Mouse (Mus musculus) forebrain, embryonic 13.5 days (tissue): ENCODE results near the gene Lsp1. TPM values are rescaled to one million over a fixed set of nuclear protein-coding genes. Genes with fewer than 3 reads are reported as not detected.

ENCODE experiments used
- ATAC-seq: fragments of 200-750 bp; cut with Nextera tagmentation; 2 replicates; pipeline ENCODE4 v1.8.0; 2017
- H3K27ac ChIP-seq: fragments of 300-500 bp; sonication (generic); 2 replicates; pipeline ENCODE4 v1.5.1; 2015; ENCODE audit warnings: inconsistent platforms, mild to moderate bottlenecking, moderate library complexity
- H3K27me3 ChIP-seq: fragments of 300-500 bp; sonication (generic); 2 replicates; pipeline ENCODE4 v1.6.1; 2015; ENCODE audit warnings: mild to moderate bottlenecking, inconsistent platforms
- H3K36me3 ChIP-seq: fragments of 300-500 bp; sonication (generic); 2 replicates; pipeline ENCODE4 v1.6.1; 2015; ENCODE audit warnings: mild to moderate bottlenecking, inconsistent platforms; ENCODE audit not compliant: poor library complexity, severe bottlenecking
- H3K4me1 ChIP-seq: fragments of 300-500 bp; sonication (generic); 2 replicates; pipeline ENCODE4 v1.6.1; 2015; ENCODE audit warnings: inconsistent platforms
- H3K4me2 ChIP-seq: fragments of 300-500 bp; sonication (generic); 2 replicates; pipeline ENCODE4 v1.6.1; 2015; ENCODE audit warnings: inconsistent platforms, mild to moderate bottlenecking, moderate library complexity
- H3K4me3 ChIP-seq: fragments of 300-500 bp; sonication (generic); 2 replicates; pipeline ENCODE4 v1.5.1; 2015; ENCODE audit warnings: mild to moderate bottlenecking, inconsistent platforms
- H3K9ac ChIP-seq: fragments of 300-500 bp; sonication (generic); 2 replicates; pipeline ENCODE4 v1.6.1; 2015; ENCODE audit warnings: mild to moderate bottlenecking, inconsistent platforms
- H3K9me3 ChIP-seq: fragments of 300-500 bp; sonication (generic); replicated peaks from 2 replicates; pipeline ENCODE4 v1.6.1; 2016; ENCODE audit warnings: inconsistent platforms
- WGBS: fragments of 180-500 bp; shearing (Covaris S2); methylation state at CpG from one replicate; pipeline ENCODE4 v1.1.7; 2015; 5-methylcytosine and 5-hydroxymethylcytosine counted together
- polyA plus RNA-seq: library from polyadenylated mRNA; unstranded; fragments of >200 nt; fragmentation: Nextera tagmentation; extraction: Ambion mirVana; gene quantifications from 2 replicates; pipeline ENCODE4 v1.2.1, GENCODE M21; 2015

Lsp1 gene
- polyA plus RNA-seq, 1 experiment from 2014 or later = 4.2 TPM

DNA sequence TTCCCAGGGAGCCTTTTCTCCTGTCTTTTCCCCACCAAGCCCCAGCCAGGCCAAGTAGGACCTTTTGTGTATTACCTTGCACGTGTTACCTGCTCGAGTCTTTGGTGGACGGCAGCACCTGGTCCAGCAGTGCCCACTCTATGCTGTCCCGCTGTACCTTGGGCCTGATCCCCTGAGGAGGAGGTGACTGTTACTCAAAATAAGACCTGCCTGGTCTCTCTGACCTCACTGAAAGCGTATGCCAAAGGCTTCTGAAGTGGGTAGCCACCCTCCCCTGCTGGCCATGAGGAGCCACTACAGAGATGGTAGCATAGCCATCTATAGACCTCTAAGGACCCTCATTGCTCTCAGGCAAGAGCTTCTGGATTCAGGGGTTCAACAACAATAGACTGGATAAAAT lies 36.2 kb downstream of the Lsp1 start:
- H3K9ac ChIP-seq = no peak overlapping the region
- 0 out of 2 replicates have a peak, but pooled peaks cover 3% of the 10 kb centered on the region for H3K27me3 ChIP-seq
- no peaks in the 10 kb centered on the region for H3K36me3 ChIP-seq
- H3K27ac ChIP-seq = no peak overlapping the region
- no peak overlapping the region for H3K4me2 ChIP-seq
- no peaks in the 10 kb centered on the region for H3K9me3 ChIP-seq
- no peaks in the 10 kb centered on the region for H3K4me1 ChIP-seq
- H3K4me3 ChIP-seq = no peak overlapping the region
- WGBS = 85% methylated on average over 5 of the region's 5 CpGs
- ATAC-seq = no peak

DNA sequence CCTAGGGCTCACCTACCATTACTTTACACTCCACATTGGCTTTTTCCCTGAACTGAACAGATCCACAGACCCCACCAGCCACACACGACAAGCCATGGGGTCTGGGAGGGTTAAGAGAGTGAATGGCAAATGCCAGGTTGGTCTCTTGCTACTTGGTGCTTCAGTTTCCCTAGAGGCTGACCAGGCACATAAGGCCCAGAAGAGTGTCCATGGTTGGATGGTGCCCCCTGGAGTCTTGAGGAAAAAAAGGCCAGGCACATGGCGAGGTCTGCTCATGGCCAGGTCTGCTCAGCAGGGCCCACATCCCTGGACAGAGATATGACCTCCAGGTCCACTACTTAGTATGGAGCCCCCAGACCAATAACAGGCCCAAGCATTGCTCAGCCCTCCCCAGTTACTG lies 37.2 kb downstream of the Lsp1 start:
- Histone ChIP-seq H3K4me1 (no peaks in the 10 kb centered on the region), H3K27ac (no peak overlapping the region), H3K9ac (no peak overlapping the region), H3K36me3 (no peaks in the 10 kb centered on the region), H3K4me2 (no peak overlapping the region), H3K27me3 (0 out of 2 replicates have a peak, but pooled peaks cover 3% of the 10 kb centered on the region), H3K4me3 (no peak overlapping the region), H3K9me3 (no peaks in the 10 kb centered on the region)
- WGBS = 87% methylated on average over 2 of the region's 2 CpGs
- no peak for ATAC-seq

DNA sequence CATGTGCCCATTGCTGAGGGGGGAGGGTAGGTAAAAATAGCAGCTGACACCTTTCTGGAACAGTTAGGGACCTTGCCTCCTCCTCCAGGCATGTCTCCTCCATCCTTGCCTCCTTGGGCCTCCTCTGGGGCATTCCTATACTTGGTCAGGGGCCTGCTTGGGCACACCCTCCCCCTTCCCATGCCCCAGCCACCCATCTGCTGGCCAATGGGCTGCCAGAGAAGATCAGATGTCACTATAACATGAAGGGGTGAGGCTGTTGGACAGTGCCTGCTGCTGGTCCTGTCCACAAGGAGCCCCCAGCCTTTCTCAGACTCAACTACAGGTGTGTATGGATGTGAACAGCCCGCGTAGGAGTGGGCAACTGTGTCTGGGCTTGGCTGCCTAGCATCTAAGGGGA lies 38.0 kb downstream of the Lsp1 start, which contains the start of gene Tnnt3:
Gene Tnnt3 (plus strand): TSS at position 262 of the 400 bp plus-strand sequence.
- ATAC-seq = no peak
- no peak within 1 kb of the TSS for H3K4me2 ChIP-seq
- H3K27ac ChIP-seq = no peak within 1 kb of the TSS
- H3K36me3 ChIP-seq = no peaks in the 10 kb centered on the region
- H3K4me1 ChIP-seq = no peaks in the 10 kb centered on the region
- no peaks in the 10 kb centered on the region for H3K9me3 ChIP-seq
- H3K9ac ChIP-seq = no peak within 1 kb of the TSS
- 0 out of 2 replicates have a peak, but pooled peaks cover 3% of the 10 kb centered on the region for H3K27me3 ChIP-seq
- WGBS = 92% methylated on average over 2 of the region's 2 CpGs
- H3K4me3 ChIP-seq = no peak within 1 kb of the TSS

DNA sequence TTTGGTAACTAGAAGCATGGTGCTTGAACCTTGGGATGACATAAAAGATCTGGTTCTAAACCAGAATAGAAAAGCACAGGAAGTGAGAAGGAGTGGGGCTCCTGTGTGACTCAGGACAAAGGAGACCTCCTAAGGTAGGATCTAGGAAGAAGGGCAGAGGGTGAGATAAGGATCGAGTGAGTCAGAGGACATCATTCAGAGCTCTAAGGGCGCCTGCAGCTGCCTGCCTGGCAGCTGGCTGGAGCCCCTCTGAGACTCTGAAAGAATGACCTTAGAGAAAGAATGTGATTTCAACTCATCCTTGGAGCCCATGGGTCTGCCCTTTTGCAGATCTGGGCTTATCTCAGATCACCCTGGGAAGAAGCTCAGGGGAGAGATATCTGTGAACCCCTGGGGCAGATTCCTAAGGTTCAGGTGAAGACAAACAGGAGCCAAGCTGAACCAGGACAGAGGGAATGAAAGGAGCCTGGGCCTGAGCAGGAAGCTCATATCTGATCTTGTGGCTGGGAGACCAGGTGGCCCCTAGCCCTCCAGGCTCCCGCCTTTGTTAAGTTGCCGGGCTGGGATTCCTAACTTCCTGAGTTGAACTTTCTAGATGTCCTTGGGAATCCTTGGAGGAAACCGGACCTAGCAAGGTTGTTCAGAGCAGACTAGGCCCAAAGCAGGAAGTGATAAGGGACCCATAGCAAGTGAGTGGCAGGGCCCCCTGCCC lies 38.6 kb downstream of the Lsp1 start:
- WGBS = 79% methylated on average over 5 of the region's 5 CpGs

DNA sequence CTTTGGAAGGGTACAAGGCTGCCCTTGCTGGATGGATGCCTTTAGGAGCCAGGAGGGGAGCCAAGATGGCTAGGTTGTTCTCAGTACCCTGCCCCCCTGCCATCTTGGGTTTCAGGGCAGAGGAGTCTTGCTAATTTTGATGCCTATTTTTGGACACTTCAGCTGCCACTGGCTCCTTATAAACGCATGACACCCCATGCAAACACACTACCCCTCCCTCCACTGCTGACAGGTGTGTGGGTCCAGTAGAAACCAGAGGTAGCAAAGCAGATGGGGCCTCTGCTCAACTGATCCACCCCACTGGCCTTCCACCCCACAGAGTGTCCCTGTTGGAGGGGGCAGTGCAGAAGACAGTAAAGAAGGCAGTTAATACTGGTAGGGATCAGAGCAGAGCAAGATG lies 39.4 kb downstream of the Lsp1 start:
- no peak overlapping the region for H3K27ac ChIP-seq
- ATAC-seq = no peak
- no peaks in the 10 kb centered on the region for H3K36me3 ChIP-seq
- 83% methylated on average over 1 of the region's 1 CpGs for WGBS
- 0 out of 2 replicates have a peak, but pooled peaks cover 3% of the 10 kb centered on the region for H3K27me3 ChIP-seq
- H3K4me1 ChIP-seq = no peaks in the 10 kb centered on the region
- no peaks in the 10 kb centered on the region for H3K9me3 ChIP-seq
- no peak overlapping the region for H3K4me2 ChIP-seq
- no peak overlapping the region for H3K9ac ChIP-seq
- no peak overlapping the region for H3K4me3 ChIP-seq

More for the DNA sequence above, 38.6 kb downstream of the Lsp1 start:
- Histone ChIP-seq H3K4me2 (no peak overlapping the region), H3K27me3 (0 out of 2 replicates have a peak, but pooled peaks cover 3% of the 10 kb centered on the region), H3K36me3 (no peaks in the 10 kb centered on the region), H3K9ac (no peak overlapping the region), H3K4me3 (no peak overlapping the region), H3K9me3 (no peaks in the 10 kb centered on the region), H3K4me1 (no peaks in the 10 kb centered on the region), H3K27ac (no peak overlapping the region)
- no peak for ATAC-seq

DNA sequence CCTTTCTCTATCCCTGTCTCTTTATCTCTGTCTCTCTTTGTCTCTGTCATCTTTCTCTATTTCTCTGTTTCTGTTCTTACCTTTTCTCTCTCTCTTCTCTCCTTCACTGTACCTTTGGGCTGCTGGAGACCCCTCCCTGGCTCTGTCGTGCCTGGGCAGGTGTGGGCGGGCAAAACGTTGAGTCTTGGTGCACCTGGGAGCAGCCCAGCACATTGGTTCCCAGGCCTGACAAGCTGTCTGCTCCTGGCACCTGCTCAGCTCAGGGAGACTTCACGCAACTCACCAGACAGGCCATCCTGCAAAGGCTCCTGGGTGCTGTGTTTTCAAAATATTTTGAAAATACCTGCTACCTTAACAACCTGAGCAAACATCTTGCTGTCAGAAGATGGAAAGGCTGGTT lies 42.6 kb downstream of the Lsp1 start:
- H3K4me1 ChIP-seq = peaks cover 15% of the 10 kb centered on the region
- no peak overlapping the region for H3K9ac ChIP-seq
- no peak overlapping the region for H3K4me3 ChIP-seq
- WGBS = 79% methylated on average over 4 of the region's 4 CpGs
- no peak overlapping the region for H3K4me2 ChIP-seq
- H3K9me3 ChIP-seq = no peaks in the 10 kb centered on the region
- no peak for ATAC-seq
- H3K36me3 ChIP-seq = no peaks in the 10 kb centered on the region
- H3K27me3 ChIP-seq = no peaks in the 10 kb centered on the region
- H3K27ac ChIP-seq = no peak overlapping the region

DNA sequence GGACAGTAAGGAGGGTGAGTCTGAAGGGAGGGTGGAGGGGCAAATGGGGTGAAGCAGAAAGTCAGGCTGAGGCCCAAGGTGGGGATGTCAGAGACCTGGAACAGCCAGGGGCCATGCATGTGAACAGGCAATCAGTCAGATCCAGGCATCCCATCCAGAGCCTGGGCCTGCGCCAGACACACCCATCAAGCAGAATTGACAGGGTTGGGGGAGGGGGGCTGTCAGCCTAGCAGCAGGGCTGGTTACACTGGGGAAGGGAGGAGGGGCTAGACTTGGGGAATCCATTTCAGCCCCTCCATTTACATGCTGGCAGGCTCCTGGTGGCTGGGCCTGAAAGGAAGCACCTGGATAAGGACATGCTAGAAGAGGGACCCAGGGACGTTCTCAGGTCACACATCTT lies 45.3 kb downstream of the Lsp1 start:
- Histone ChIP-seq H3K4me1 (peaks cover 24% of the 10 kb centered on the region), H3K4me2 (no peak overlapping the region), H3K4me3 (no peak overlapping the region), H3K9me3 (no peaks in the 10 kb centered on the region), H3K36me3 (no peaks in the 10 kb centered on the region), H3K27ac (no peak overlapping the region), H3K9ac (no peak overlapping the region), H3K27me3 (no peaks in the 10 kb centered on the region)
- WGBS = 44% methylated on average over 2 of the region's 2 CpGs
- ATAC-seq = peak; percentile 62

DNA sequence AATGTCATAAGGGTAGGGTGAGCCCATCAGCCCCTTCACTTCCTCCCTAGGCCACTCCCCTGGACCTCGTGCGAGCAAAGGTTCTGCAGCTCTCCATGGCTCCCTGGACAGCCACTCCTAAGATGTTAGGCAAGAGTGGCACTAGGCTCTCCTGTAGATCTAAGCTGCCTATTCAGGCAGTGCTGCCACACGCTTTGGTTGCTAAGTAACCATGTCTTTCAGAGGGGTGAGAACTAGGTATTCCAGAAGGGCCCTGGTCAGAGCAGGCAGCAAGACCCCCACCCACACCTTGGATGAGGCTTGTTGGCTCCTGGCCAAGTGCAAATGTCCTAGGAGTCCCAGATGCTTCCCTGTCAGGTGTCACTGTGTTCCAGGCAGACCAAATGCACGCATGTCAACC lies 45.9 kb downstream of the Lsp1 start:
- no peak overlapping the region for H3K27ac ChIP-seq

DNA sequence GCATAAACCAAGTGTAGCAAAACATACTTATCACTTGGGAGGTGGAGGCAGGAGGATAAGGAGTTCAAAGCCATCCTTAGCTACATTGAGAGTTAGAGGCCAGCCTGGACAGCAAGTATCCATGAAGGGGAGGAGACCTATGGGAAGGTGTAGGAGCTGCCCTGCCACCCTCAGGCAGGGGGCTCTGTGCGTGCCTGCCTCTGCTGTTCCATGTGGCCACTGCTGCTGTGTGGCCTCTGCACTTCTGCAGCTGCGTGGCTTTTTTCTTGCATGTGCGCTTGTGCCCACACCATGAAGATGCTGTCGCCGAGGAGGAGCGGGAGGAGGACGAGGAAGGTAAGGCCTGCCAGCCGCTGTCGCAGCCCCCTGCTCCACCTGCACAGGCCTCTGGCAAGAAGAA lies 46.8 kb downstream of the Lsp1 start:
- Histone ChIP-seq H3K27ac (no peak overlapping the region), H3K4me1 (peaks cover 24% of the 10 kb centered on the region), H3K9ac (no peak overlapping the region), H3K4me2 (no peak overlapping the region), H3K4me3 (no peak overlapping the region), H3K27me3 (no peaks in the 10 kb centered on the region), H3K9me3 (no peaks in the 10 kb centered on the region), H3K36me3 (no peaks in the 10 kb centered on the region)
- WGBS = 92% methylated on average over 9 of the region's 9 CpGs
- no peak for ATAC-seq

More for the DNA sequence above, 45.9 kb downstream of the Lsp1 start:
- no peaks in the 10 kb centered on the region for H3K36me3 ChIP-seq
- H3K9ac ChIP-seq = no peak overlapping the region
- H3K9me3 ChIP-seq = no peaks in the 10 kb centered on the region
- no peak overlapping the region for H3K4me3 ChIP-seq
- H3K27me3 ChIP-seq = no peaks in the 10 kb centered on the region
- peaks cover 24% of the 10 kb centered on the region for H3K4me1 ChIP-seq
- WGBS = 17% methylated on average over 4 of the region's 4 CpGs
- ATAC-seq = peak; percentile 41
- no peak overlapping the region for H3K4me2 ChIP-seq

DNA sequence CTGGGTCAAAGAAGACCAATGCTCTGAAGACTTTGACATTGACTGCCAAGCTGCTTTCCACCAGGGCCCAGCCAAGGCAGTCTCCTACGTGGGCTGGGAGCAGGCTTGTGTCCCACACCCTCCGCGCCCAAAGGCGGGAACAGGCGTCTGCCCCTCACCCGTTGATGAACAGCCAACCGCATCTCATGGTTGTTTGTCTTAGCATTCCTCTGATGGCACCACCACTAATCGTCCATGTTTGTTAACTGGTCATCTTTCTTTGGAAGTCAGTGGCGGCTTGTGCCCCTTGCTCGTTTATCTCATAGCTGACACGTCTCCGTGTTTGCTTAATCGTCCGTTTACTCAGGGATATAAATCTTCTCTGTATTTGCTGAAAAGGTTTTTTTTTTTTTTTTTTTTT lies 48.9 kb downstream of the Lsp1 start:
- no peak overlapping the region for H3K4me3 ChIP-seq
- 54% methylated on average over 14 of the region's 14 CpGs for WGBS
- H3K4me2 ChIP-seq = no peak overlapping the region

DNA sequence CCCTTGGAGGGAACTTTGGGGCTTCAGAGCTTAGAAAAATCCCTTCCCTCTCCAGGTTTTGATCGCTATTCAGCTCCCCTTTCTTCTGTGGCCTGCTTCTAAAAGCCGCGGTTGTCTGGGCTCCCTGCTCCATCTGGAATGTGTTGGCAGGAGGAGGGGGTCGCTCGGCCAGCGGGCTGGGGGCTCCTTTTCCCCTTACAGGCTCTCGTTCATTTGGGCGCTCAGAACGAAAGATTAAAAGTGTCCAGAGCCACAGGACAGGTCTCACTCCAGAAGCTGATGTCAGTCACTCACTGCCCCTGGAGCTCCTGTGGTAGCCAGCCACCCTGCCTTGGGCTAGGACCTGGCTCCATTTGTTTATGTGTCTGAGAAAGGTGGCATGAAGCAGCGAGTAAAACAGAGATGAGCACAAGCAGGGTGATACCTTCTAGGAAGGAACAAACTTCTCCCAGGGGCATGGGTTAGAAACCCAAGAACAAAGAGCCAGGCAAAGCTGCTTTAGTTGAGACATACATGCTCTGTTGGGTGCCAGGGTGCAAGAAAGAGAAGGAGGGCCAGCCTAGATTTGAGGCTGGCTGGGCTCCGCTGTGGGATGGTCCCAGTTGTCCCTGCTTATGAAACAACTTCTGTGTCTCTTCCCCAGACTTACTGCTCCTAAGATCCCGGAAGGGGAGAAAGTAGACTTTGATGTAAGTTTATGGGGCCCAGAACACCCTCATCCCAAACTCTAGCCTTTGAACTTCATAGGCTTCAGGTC lies 49.6 kb downstream of the Lsp1 start:
- Histone ChIP-seq H3K36me3 (no peaks in the 10 kb centered on the region), H3K4me1 (peaks cover 24% of the 10 kb centered on the region), H3K4me3 (no peak overlapping the region), H3K9me3 (no peaks in the 10 kb centered on the region), H3K27ac (peak overlapping the region; percentile 59), H3K27me3 (no peaks in the 10 kb centered on the region), H3K9ac (no peak overlapping the region), H3K4me2 (peak overlapping the region; percentile 18; the same call in 1 of the 2 replicates)
- no peak; the same call in 1 of the 2 replicates for ATAC-seq
- 13% methylated on average over 12 of the region's 12 CpGs for WGBS

More for the DNA sequence above, 48.9 kb downstream of the Lsp1 start:
- no peak for ATAC-seq
- Histone ChIP-seq H3K27ac (peak overlapping the region; percentile 59; the same call in 1 of the 2 replicates), H3K9me3 (no peaks in the 10 kb centered on the region), H3K27me3 (no peaks in the 10 kb centered on the region), H3K36me3 (no peaks in the 10 kb centered on the region), H3K9ac (no peak overlapping the region), H3K4me1 (peaks cover 24% of the 10 kb centered on the region)

DNA sequence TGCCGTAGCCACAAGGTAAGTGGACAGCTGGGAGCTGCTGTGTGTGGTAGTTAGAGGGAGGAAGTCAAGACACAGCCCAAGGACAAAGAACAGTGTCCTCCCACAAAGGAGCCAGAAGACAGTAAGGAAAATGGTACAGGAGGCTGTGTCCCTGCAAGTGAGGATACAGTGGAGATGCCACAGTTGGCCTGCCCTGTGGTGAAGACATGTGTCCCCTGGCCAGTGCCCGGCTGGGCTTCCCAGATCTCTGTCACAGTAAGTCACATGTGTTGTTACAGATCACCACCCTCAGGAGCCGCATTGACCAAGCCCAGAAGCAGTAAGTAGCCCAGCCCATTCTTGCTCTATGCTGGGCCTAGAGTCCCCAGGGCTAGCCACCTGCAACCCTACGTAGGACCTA lies 53.4 kb downstream of the Lsp1 start:
- no peaks in the 10 kb centered on the region for H3K9me3 ChIP-seq
- no peaks in the 10 kb centered on the region for H3K36me3 ChIP-seq
- H3K4me3 ChIP-seq = no peak overlapping the region
- H3K4me1 ChIP-seq = peaks cover 15% of the 10 kb centered on the region
- no peaks in the 10 kb centered on the region for H3K27me3 ChIP-seq
- 82% methylated on average over 4 of the region's 4 CpGs for WGBS
- H3K27ac ChIP-seq = no peak overlapping the region
- ATAC-seq = no peak
- H3K9ac ChIP-seq = no peak overlapping the region
- H3K4me2 ChIP-seq = no peak overlapping the region
